Mouse (Mus musculus) C2C12 (cell line): ENCODE data around the gene Zfp428.

Experiments
- CTCF ChIP-seq: IDR thresholded peaks from one replicate; pipeline ENCODE4 v1.5.1; 2011; ENCODE audit not compliant: control insufficient read depth, insufficient read depth, insufficient read length
- MAX ChIP-seq: IDR thresholded peaks from one replicate; pipeline ENCODE4 v1.6.1; 2011; ENCODE audit warnings: mild to moderate bottlenecking, control low read depth
- USF1 ChIP-seq: IDR thresholded peaks from one replicate; pipeline ENCODE4 v1.6.1; 2011; ENCODE audit warnings: low read depth, mild to moderate bottlenecking, control low read depth, moderate library complexity

- TF ChIP-seq USF1 (no peak), CTCF (no peak), MAX (no peak)
These were observed 22.8 kb downstream of the Zfp428 start for GRCm38 (mm10) chr7:24529580-24529979.
